Mouse (Mus musculus) forebrain, embryonic 15.5 days (tissue): ENCODE measurements at regions not wholly inside any gene's neighbourhood (a gene's known extent, or its start where the extent isn't known, plus 50 kb on each side); places are given as distances from the start of the nearest gene placed in this dataset.

Experiments used
- ATAC-seq: fragments of 200-750 bp; cut with Nextera tagmentation; replicated peaks from 2 replicates; pipeline ENCODE4 v1.8.0; 2017; ENCODE audit warnings: mild to moderate bottlenecking, moderate TSS enrichment, moderate library complexity
- H3K27ac ChIP-seq: fragments of 300-500 bp; sonication (generic); replicated peaks from 2 replicates; pipeline ENCODE4 v1.5.1; 2015; ENCODE audit warnings: mild to moderate bottlenecking, inconsistent platforms
- H3K27me3 ChIP-seq: fragments of 300-500 bp; sonication (generic); 2 replicates; pipeline ENCODE4 v1.6.1; 2015; ENCODE audit warnings: inconsistent platforms
- H3K36me3 ChIP-seq: fragments of 300-500 bp; sonication (generic); 2 replicates; pipeline ENCODE4 v1.6.1; 2015; ENCODE audit warnings: mild to moderate bottlenecking, inconsistent platforms
- H3K4me1 ChIP-seq: fragments of 300-500 bp; sonication (generic); 2 replicates; pipeline ENCODE4 v1.6.1; 2015; ENCODE audit warnings: inconsistent platforms
- H3K4me2 ChIP-seq: fragments of 300-500 bp; sonication (generic); replicated peaks from 2 replicates; pipeline ENCODE4 v1.6.1; 2015; ENCODE audit warnings: mild to moderate bottlenecking, inconsistent platforms
- H3K4me3 ChIP-seq: fragments of 300-500 bp; sonication (generic); 2 replicates; pipeline ENCODE4 v1.5.1; 2015; ENCODE audit warnings: mild to moderate bottlenecking, inconsistent platforms
- H3K9ac ChIP-seq: fragments of 300-500 bp; sonication (generic); replicated peaks from 2 replicates; pipeline ENCODE4 v1.6.1; 2015; ENCODE audit warnings: mild to moderate bottlenecking, inconsistent platforms
- H3K9me3 ChIP-seq: fragments of 300-500 bp; sonication (generic); 2 replicates; pipeline ENCODE4 v1.6.1; 2016; ENCODE audit warnings: inconsistent platforms
- WGBS: fragments of 180-500 bp; shearing (Covaris S2); methylation state at CpG from one replicate; pipeline ENCODE4 v1.1.7; 2015; ENCODE audit warnings: mixed read lengths; 5-methylcytosine and 5-hydroxymethylcytosine counted together

- WGBS, result 48% methylated on average over 6 of the region's 6 CpGs
- Histone ChIP-seq H3K27ac (no peak overlapping the region; the same call in 1 of the 2 replicates), H3K36me3 (no peaks in the 10 kb centered on the region), H3K9me3 (no peaks in the 10 kb centered on the region), H3K4me1 (peaks cover 40% of the 10 kb centered on the region), H3K9ac (no peak overlapping the region), H3K27me3 (no peaks in the 10 kb centered on the region), H3K4me2 (no peak overlapping the region), H3K4me3 (no peak overlapping the region)
- ATAC-seq, result no peak
Measured at GRCm38 (mm10) chr5:111506821-111507220, 89.7 kb downstream of the Mn1 start.

- H3K4me3 ChIP-seq, result no peak overlapping the region
- no peak for ATAC-seq
- H3K4me1 ChIP-seq, result peaks cover 45% of the 10 kb centered on the region
- H3K9me3 ChIP-seq, result no peaks in the 10 kb centered on the region
- no peaks in the 10 kb centered on the region for H3K36me3 ChIP-seq
- WGBS, result 96% methylated on average over 2 of the region's 2 CpGs
- H3K4me2 ChIP-seq, result no peak overlapping the region
- H3K27me3 ChIP-seq, result no peaks in the 10 kb centered on the region
- H3K9ac ChIP-seq, result no peak overlapping the region
- H3K27ac ChIP-seq, result no peak overlapping the region
Measured at GRCm38 (mm10) chr5:111507332-111507731, 90.2 kb downstream of the Mn1 start.

GRCm38 (mm10) chr5:111509014-111509561, 91.9 kb downstream of the Mn1 start:
- H3K27ac ChIP-seq, result peak overlapping the region; percentile 52
- peak; percentile 44 for ATAC-seq

GRCm38 (mm10) chr5:111509575-111510057, 92.5 kb downstream of the Mn1 start:
- H3K36me3 ChIP-seq, result no peaks in the 10 kb centered on the region
- ATAC-seq, result no peak
- no peaks in the 10 kb centered on the region for H3K9me3 ChIP-seq
- peak overlapping the region; percentile 24 for H3K4me2 ChIP-seq
- peak overlapping the region; percentile 52 for H3K27ac ChIP-seq
- 11% methylated on average over 9 of the region's 9 CpGs for WGBS
- H3K4me1 ChIP-seq, result peaks cover 63% of the 10 kb centered on the region
- no peaks in the 10 kb centered on the region for H3K27me3 ChIP-seq
- no peak overlapping the region for H3K9ac ChIP-seq
- 0 out of 2 replicates have a peak overlapping the region, but pooled peaks have one; percentile 6 for H3K4me3 ChIP-seq

More at GRCm38 (mm10) chr5:111509014-111509561, 91.9 kb downstream of the Mn1 start:
- no peaks in the 10 kb centered on the region for H3K9me3 ChIP-seq
- H3K9ac ChIP-seq, result no peak overlapping the region
- no peaks in the 10 kb centered on the region for H3K27me3 ChIP-seq
- peak overlapping the region; percentile 6; the same call in 1 of the 2 replicates for H3K4me3 ChIP-seq
- H3K4me2 ChIP-seq, result peak overlapping the region; percentile 24
- under 1% methylated on average over 18 of the region's 21 CpGs for WGBS
- H3K36me3 ChIP-seq, result no peaks in the 10 kb centered on the region
- H3K4me1 ChIP-seq, result peaks cover 58% of the 10 kb centered on the region

GRCm38 (mm10) chr5:111510183-111510878, 93.2 kb downstream of the Mn1 start:
- no peak for ATAC-seq
- WGBS, result 71% methylated on average over 5 of the region's 5 CpGs
- no peaks in the 10 kb centered on the region for H3K36me3 ChIP-seq
- H3K4me2 ChIP-seq, result no peak overlapping the region
- H3K27me3 ChIP-seq, result no peaks in the 10 kb centered on the region
- no peak overlapping the region for H3K9ac ChIP-seq
- peaks cover 67% of the 10 kb centered on the region for H3K4me1 ChIP-seq
- no peak overlapping the region for H3K27ac ChIP-seq
- no peaks in the 10 kb centered on the region for H3K9me3 ChIP-seq
- no peak overlapping the region for H3K4me3 ChIP-seq

GRCm38 (mm10) chr5:111510879-111511231, 93.7 kb downstream of the Mn1 start:
- no peaks in the 10 kb centered on the region for H3K27me3 ChIP-seq
- 60% methylated on average over 6 of the region's 6 CpGs for WGBS
- ATAC-seq, result no peak

GRCm38 (mm10) chr5:111511982-111512381, 94.8 kb downstream of the Mn1 start:
- H3K4me1 ChIP-seq, result peaks cover 60% of the 10 kb centered on the region
- no peak overlapping the region for H3K4me3 ChIP-seq
- ATAC-seq, result no peak
- H3K27me3 ChIP-seq, result no peaks in the 10 kb centered on the region
- H3K27ac ChIP-seq, result no peak overlapping the region
- no peak overlapping the region for H3K4me2 ChIP-seq
- 0 out of 2 replicates have a peak overlapping the region, but pooled peaks have one; percentile 2 for H3K9ac ChIP-seq
- 5% methylated on average over 10 of the region's 10 CpGs for WGBS
- no peaks in the 10 kb centered on the region for H3K9me3 ChIP-seq
- no peaks in the 10 kb centered on the region for H3K36me3 ChIP-seq

More at GRCm38 (mm10) chr5:111510879-111511231, 93.7 kb downstream of the Mn1 start:
- no peaks in the 10 kb centered on the region for H3K36me3 ChIP-seq
- no peak overlapping the region for H3K27ac ChIP-seq
- no peak overlapping the region for H3K4me2 ChIP-seq
- H3K4me1 ChIP-seq, result peaks cover 67% of the 10 kb centered on the region
- no peaks in the 10 kb centered on the region for H3K9me3 ChIP-seq
- no peak overlapping the region for H3K9ac ChIP-seq
- no peak overlapping the region for H3K4me3 ChIP-seq

GRCm38 (mm10) chr5:111513976-111514375, 96.8 kb downstream of the Mn1 start:
- no peak overlapping the region for H3K27ac ChIP-seq

GRCm38 (mm10) chr5:111519059-111519458, 101.9 kb downstream of the Mn1 start:
- Histone ChIP-seq H3K27ac (peak overlapping the region; percentile 98), H3K4me3 (no peak overlapping the region), H3K27me3 (no peaks in the 10 kb centered on the region), H3K9me3 (no peaks in the 10 kb centered on the region), H3K4me2 (peak overlapping the region; percentile 10; the same call in 1 of the 2 replicates), H3K9ac (0 out of 2 replicates have a peak overlapping the region, but pooled peaks have one; percentile 6), H3K4me1 (peaks cover 38% of the 10 kb centered on the region), H3K36me3 (no peaks in the 10 kb centered on the region)
- 31% methylated on average over 3 of the region's 3 CpGs for WGBS
- ATAC-seq, result peak; percentile 49

More at GRCm38 (mm10) chr5:111513976-111514375, 96.8 kb downstream of the Mn1 start:
- peaks cover 60% of the 10 kb centered on the region for H3K4me1 ChIP-seq
- H3K36me3 ChIP-seq, result no peaks in the 10 kb centered on the region
- no peaks in the 10 kb centered on the region for H3K27me3 ChIP-seq
- ATAC-seq, result no peak
- no peaks in the 10 kb centered on the region for H3K9me3 ChIP-seq
- 74% methylated on average over 6 of the region's 6 CpGs for WGBS
- no peak overlapping the region for H3K9ac ChIP-seq
- H3K4me2 ChIP-seq, result no peak overlapping the region
- no peak overlapping the region for H3K4me3 ChIP-seq

GRCm38 (mm10) chr5:111519500-111520041, 102.4 kb downstream of the Mn1 start:
- H3K9ac ChIP-seq, result 0 out of 2 replicates have a peak overlapping the region, but pooled peaks have one; percentile 6
- peak overlapping the region; percentile 10; the same call in 1 of the 2 replicates for H3K4me2 ChIP-seq
- no peak overlapping the region for H3K4me3 ChIP-seq
- H3K9me3 ChIP-seq, result no peaks in the 10 kb centered on the region
- no peaks in the 10 kb centered on the region for H3K36me3 ChIP-seq
- peak overlapping the region; percentile 98 for H3K27ac ChIP-seq
- WGBS, result 4% methylated on average over 7 of the region's 7 CpGs
- H3K4me1 ChIP-seq, result peaks cover 33% of the 10 kb centered on the region
- H3K27me3 ChIP-seq, result no peaks in the 10 kb centered on the region
- ATAC-seq, result peak; percentile 91

- Histone ChIP-seq H3K9ac (no peak overlapping the region), H3K27ac (no peak overlapping the region), H3K36me3 (no peaks in the 10 kb centered on the region), H3K4me2 (no peak overlapping the region), H3K27me3 (no peaks in the 10 kb centered on the region), H3K4me1 (peaks cover 27% of the 10 kb centered on the region), H3K9me3 (no peaks in the 10 kb centered on the region), H3K4me3 (no peak overlapping the region)
- WGBS, result 90% methylated on average over 2 of the region's 2 CpGs
- no peak for ATAC-seq
Measured at GRCm38 (mm10) chr5:111521866-111522265, 104.7 kb downstream of the Mn1 start.

GRCm38 (mm10) chr5:111522586-111522985, 105.4 kb downstream of the Mn1 start:
- Histone ChIP-seq H3K4me3 (no peak overlapping the region), H3K36me3 (no peaks in the 10 kb centered on the region), H3K4me1 (peaks cover 24% of the 10 kb centered on the region), H3K27ac (no peak overlapping the region), H3K4me2 (no peak overlapping the region), H3K27me3 (no peaks in the 10 kb centered on the region), H3K9me3 (no peaks in the 10 kb centered on the region), H3K9ac (no peak overlapping the region)
- 67% methylated on average over 7 of the region's 7 CpGs for WGBS
- ATAC-seq, result no peak
